Mouse (Mus musculus) stomach, embryonic 14.5 days (tissue): ENCODE results near the gene Magi1. TPM values are rescaled to one million over a fixed set of nuclear protein-coding genes. Genes with fewer than 3 reads are reported as not detected.

Experiments used
- ATAC-seq: fragments of 200-750 bp; cut with Nextera tagmentation; 2 replicates; pipeline ENCODE4 v1.8.0; 2017; ENCODE audit warnings: low read depth, moderate TSS enrichment; ENCODE audit not compliant: insufficient number of reproducible peaks, insufficient read depth, low FRiP score
- H3K27ac ChIP-seq: fragments of 300-500 bp; sonication (generic); 2 replicates; pipeline ENCODE4 v1.5.1; 2014; ENCODE audit warnings: mild to moderate bottlenecking, low read length, moderate library complexity, mixed read lengths
- H3K27me3 ChIP-seq: fragments of 300-500 bp; sonication (generic); 2 replicates; pipeline ENCODE4 v1.6.1; 2014; ENCODE audit warnings: low read length, control low read depth, mixed read lengths; ENCODE audit not compliant: control insufficient read depth, insufficient read depth
- H3K36me3 ChIP-seq: fragments of 300-500 bp; sonication (generic); 2 replicates; pipeline ENCODE4 v1.6.1; 2014; ENCODE audit warnings: mild to moderate bottlenecking, control low read depth, low read length, moderate library complexity, mixed read lengths; ENCODE audit not compliant: control insufficient read depth, insufficient read depth
- H3K4me1 ChIP-seq: fragments of 300-500 bp; sonication (generic); 2 replicates; pipeline ENCODE4 v1.6.1; 2014; ENCODE audit warnings: low read length, control low read depth, mixed read lengths; ENCODE audit not compliant: control insufficient read depth, insufficient read depth
- H3K4me2 ChIP-seq: fragments of 300-500 bp; sonication (generic); replicated peaks from 2 replicates; pipeline ENCODE4 v1.6.1; 2014; ENCODE audit warnings: low read depth, low read length, control low read depth
- H3K4me3 ChIP-seq: fragments of 300-500 bp; sonication (generic); 2 replicates; pipeline ENCODE4 v1.5.1; 2014; ENCODE audit warnings: low read depth, low read length, control low read depth
- H3K9ac ChIP-seq: fragments of 300-500 bp; sonication (generic); replicated peaks from 2 replicates; pipeline ENCODE4 v1.6.1; 2014; ENCODE audit warnings: low read depth, mild to moderate bottlenecking, control low read depth, low read length, moderate library complexity, mixed read lengths
- H3K9me3 ChIP-seq: fragments of 300-500 bp; sonication (generic); 2 replicates; pipeline ENCODE4 v1.6.1; 2016; ENCODE audit warnings: low read depth, low read length, control low read depth; ENCODE audit not compliant: control insufficient read depth
- WGBS: fragments of 180-500 bp; shearing (Covaris S2); extraction: QIAGEN DNeasy Blood & Tissue Kit; methylation state at CpG from one replicate; pipeline ENCODE4 v1.1.7; 2014; 5-methylcytosine and 5-hydroxymethylcytosine counted together
- polyA plus RNA-seq: library from polyadenylated mRNA; unstranded; fragments of >200 nt; fragmentation: Nextera tagmentation; extraction: Ambion mirVana; gene quantifications from 2 replicates; pipeline ENCODE4 v1.2.1, GENCODE M21; 2014

The Magi1 gene
- polyA plus RNA-seq, 1 experiment from 2014 or later, result 15.0 TPM

- Histone ChIP-seq H3K4me1 (0 out of 2 replicates have a peak, but pooled peaks cover 2% of the 10 kb centered on the region), H3K9me3 (no peaks in the 10 kb centered on the region), H3K4me2 (no peak overlapping the region), H3K9ac (no peak overlapping the region), H3K36me3 (no peaks in the 10 kb centered on the region), H3K27ac (no peak overlapping the region), H3K27me3 (no peaks in the 10 kb centered on the region), H3K4me3 (no peak overlapping the region)
- ATAC-seq, result no peak
- 83% methylated on average over 3 of the region's 3 CpGs for WGBS
These were observed 143.7 kb downstream of the Magi1 start for GRCm38 (mm10) chr6:94139952-94140414.

DNA sequence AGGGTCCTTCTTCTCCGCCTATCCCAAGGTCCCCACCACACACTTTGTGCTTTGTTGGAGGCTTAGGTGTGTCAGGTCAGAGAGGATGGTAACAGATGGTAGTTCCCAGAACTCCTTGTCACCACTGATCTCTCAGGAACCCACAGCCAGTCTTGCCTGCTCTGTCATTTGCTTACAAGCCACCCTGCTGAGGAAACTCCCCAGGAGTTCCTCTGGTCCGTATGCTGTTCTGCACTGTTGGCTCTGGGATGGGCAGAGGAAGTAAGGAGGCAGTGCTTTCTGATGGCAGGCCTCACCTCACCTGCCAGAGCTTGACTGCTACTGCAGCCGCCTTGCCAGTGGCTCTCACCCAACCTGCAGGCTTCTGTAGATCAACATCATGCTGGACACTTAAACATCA, 147.0 kb downstream of the Magi1 start:
- no peak overlapping the region for H3K4me3 ChIP-seq
- H3K36me3 ChIP-seq, result no peaks in the 10 kb centered on the region
- H3K9me3 ChIP-seq, result no peaks in the 10 kb centered on the region
- H3K4me1 ChIP-seq, result 0 out of 2 replicates have a peak, but pooled peaks cover 2% of the 10 kb centered on the region
- WGBS, result 67% methylated on average over 3 of the region's 3 CpGs
- H3K27ac ChIP-seq, result no peak overlapping the region
- no peaks in the 10 kb centered on the region for H3K27me3 ChIP-seq
- no peak overlapping the region for H3K4me2 ChIP-seq
- H3K9ac ChIP-seq, result no peak overlapping the region
- no peak for ATAC-seq

GRCm38 (mm10) chr6:94134159-94134558, 149.6 kb downstream of the Magi1 start:
- no peak overlapping the region for H3K4me3 ChIP-seq
- H3K9ac ChIP-seq, result no peak overlapping the region
- no peak overlapping the region for H3K4me2 ChIP-seq
- H3K4me1 ChIP-seq, result 0 out of 2 replicates have a peak, but pooled peaks cover 2% of the 10 kb centered on the region
- no peaks in the 10 kb centered on the region for H3K36me3 ChIP-seq
- H3K27me3 ChIP-seq, result no peaks in the 10 kb centered on the region
- 88% methylated on average over 5 of the region's 5 CpGs for WGBS
- ATAC-seq, result no peak
- H3K9me3 ChIP-seq, result no peaks in the 10 kb centered on the region
- H3K27ac ChIP-seq, result no peak overlapping the region

DNA sequence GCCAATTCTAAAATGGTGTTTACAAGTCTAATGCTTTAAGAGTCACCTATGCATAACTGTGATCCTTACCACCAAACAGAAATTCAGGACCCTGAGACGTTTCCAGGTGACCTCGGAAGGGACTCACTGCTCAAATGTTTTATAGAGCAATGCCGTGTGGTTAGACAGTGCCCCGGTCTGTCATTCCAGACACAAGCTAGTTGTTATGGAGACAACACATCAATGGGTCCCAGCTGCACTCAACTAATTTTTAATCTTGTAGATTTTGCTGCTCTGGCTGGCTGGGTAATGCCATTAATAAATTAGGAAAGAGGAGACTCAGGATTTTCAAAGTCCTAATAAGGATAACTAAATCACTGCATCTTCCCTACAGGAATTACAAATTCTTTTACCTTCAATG, 151.7 kb downstream of the Magi1 start:
- WGBS, result 60% methylated on average over 4 of the region's 4 CpGs

DNA sequence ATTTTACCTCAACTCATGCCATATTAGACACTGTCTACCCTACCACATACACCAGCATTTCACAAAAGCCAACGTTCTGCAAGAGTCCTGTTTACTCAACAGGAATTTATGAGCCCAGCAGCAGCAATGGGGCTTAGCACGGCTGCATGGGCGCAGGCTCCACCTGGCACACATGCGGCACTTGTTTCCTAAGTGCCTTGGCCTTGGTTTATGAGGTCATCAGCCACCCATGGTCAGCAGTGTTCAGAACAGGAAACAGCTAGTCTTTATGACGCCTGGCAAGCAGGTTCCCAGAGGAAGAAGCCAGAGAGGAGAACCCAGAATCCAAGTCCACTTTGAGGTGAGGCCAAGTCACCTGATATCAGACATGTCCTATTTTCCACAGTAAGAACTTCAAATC, 153.3 kb downstream of the Magi1 start:
- H3K4me3 ChIP-seq, result no peak overlapping the region
- no peaks in the 10 kb centered on the region for H3K9me3 ChIP-seq
- H3K36me3 ChIP-seq, result no peaks in the 10 kb centered on the region
- ATAC-seq, result no peak
- H3K4me1 ChIP-seq, result 0 out of 2 replicates have a peak, but pooled peaks cover 14% of the 10 kb centered on the region
- WGBS, result 72% methylated on average over 5 of the region's 5 CpGs
- no peak overlapping the region for H3K27ac ChIP-seq
- H3K4me2 ChIP-seq, result no peak overlapping the region
- H3K27me3 ChIP-seq, result no peaks in the 10 kb centered on the region
- no peak overlapping the region for H3K9ac ChIP-seq

More for the DNA sequence above, 151.7 kb downstream of the Magi1 start:
- Histone ChIP-seq H3K27me3 (no peaks in the 10 kb centered on the region), H3K27ac (no peak overlapping the region), H3K4me1 (0 out of 2 replicates have a peak, but pooled peaks cover 11% of the 10 kb centered on the region), H3K36me3 (no peaks in the 10 kb centered on the region), H3K4me3 (no peak overlapping the region), H3K4me2 (no peak overlapping the region), H3K9me3 (no peaks in the 10 kb centered on the region), H3K9ac (no peak overlapping the region)
- ATAC-seq, result no peak

GRCm38 (mm10) chr6:94126763-94127162, 157.0 kb downstream of the Magi1 start:
- peak overlapping the region; percentile 16; the same call in 1 of the 2 replicates for H3K27ac ChIP-seq
- no peak for ATAC-seq
- WGBS, result 51% methylated on average over 4 of the region's 4 CpGs
- H3K4me1 ChIP-seq, result peaks cover 22% of the 10 kb centered on the region; the same call in 1 of the 2 replicates
- H3K36me3 ChIP-seq, result no peaks in the 10 kb centered on the region
- no peak overlapping the region for H3K4me2 ChIP-seq
- H3K9ac ChIP-seq, result no peak overlapping the region
- no peak overlapping the region for H3K4me3 ChIP-seq
- H3K9me3 ChIP-seq, result no peaks in the 10 kb centered on the region
- no peaks in the 10 kb centered on the region for H3K27me3 ChIP-seq

DNA sequence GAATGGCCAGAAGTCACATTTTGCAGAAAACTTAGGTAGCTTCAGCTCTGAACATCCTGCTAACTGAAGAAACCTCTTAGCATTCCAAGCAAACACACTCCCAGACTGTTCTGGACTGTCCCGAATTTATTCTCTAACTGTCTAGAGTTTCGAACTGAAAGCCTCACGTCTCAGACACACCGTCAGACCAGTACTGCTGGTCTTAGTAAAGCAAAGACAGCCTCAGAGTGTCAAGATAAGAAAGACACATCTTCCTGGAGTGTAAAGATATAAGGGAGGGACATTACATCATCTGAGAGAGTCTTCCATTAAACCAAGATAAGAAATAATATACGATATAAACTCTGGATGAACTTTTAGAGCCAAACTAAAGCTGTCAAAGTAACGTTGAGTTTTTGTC, 158.6 kb downstream of the Magi1 start:
- Histone ChIP-seq H3K4me1 (peaks cover 22% of the 10 kb centered on the region; the same call in 1 of the 2 replicates), H3K4me2 (no peak overlapping the region), H3K27me3 (no peaks in the 10 kb centered on the region), H3K9ac (0 out of 2 replicates have a peak overlapping the region, but pooled peaks have one; percentile 1), H3K4me3 (no peak overlapping the region), H3K9me3 (no peaks in the 10 kb centered on the region), H3K36me3 (no peaks in the 10 kb centered on the region), H3K27ac (no peak overlapping the region)
- 28% methylated on average over 6 of the region's 6 CpGs for WGBS
- ATAC-seq, result no peak

DNA sequence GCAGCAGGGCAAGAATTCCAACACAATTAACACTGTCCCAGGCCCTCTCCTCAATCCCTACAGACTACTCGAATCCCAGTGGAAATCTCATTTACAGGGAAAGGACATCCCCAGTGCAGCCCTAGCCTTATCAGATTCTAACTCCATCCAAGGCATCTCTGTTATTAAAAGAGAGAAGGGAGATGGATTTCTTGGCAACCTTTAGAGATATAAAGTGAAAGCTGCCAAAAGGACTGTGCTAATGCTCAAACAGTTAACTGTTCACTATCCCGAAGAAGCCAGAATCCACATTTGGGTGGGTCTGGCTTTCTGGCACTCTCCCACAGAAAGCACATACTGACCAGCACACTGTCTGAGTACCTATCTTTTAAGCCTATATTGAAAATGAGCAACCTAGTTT, 159.4 kb downstream of the Magi1 start:
- ATAC-seq, result no peak
- no peak overlapping the region for H3K4me3 ChIP-seq
- H3K4me2 ChIP-seq, result no peak overlapping the region
- no peaks in the 10 kb centered on the region for H3K27me3 ChIP-seq
- H3K9me3 ChIP-seq, result no peaks in the 10 kb centered on the region
- H3K9ac ChIP-seq, result no peak overlapping the region
- H3K4me1 ChIP-seq, result peaks cover 22% of the 10 kb centered on the region; the same call in 1 of the 2 replicates
- 30% methylated on average over 2 of the region's 2 CpGs for WGBS
- no peaks in the 10 kb centered on the region for H3K36me3 ChIP-seq
- no peak overlapping the region for H3K27ac ChIP-seq

GRCm38 (mm10) chr6:94122566-94123150, 161.1 kb downstream of the Magi1 start:
- WGBS, result 61% methylated on average over 8 of the region's 8 CpGs

More at GRCm38 (mm10) chr6:94122566-94123150, 161.1 kb downstream of the Magi1 start:
- H3K9ac ChIP-seq, result no peak overlapping the region
- H3K4me2 ChIP-seq, result no peak overlapping the region
- H3K27ac ChIP-seq, result no peak overlapping the region
- no peaks in the 10 kb centered on the region for H3K9me3 ChIP-seq
- peaks cover 14% of the 10 kb centered on the region; the same call in 1 of the 2 replicates for H3K4me1 ChIP-seq
- ATAC-seq, result no peak
- H3K36me3 ChIP-seq, result no peaks in the 10 kb centered on the region
- no peak overlapping the region for H3K4me3 ChIP-seq
- H3K27me3 ChIP-seq, result no peaks in the 10 kb centered on the region
